Mouse (Mus musculus) midbrain, embryonic 11.5 days (tissue): ENCODE measurements around the gene Ces3a. TPM values are rescaled to one million over a fixed set of nuclear protein-coding genes. Genes with fewer than 3 reads are reported as not detected.
A peak's percentile ranks its signal among the peaks of the same experiment; 100 is the strongest.

Experiments
- ATAC-seq: fragments of 200-750 bp; cut with Nextera tagmentation; 2 replicates; pipeline ENCODE4 v1.8.0; 2017; ENCODE audit warnings: moderate TSS enrichment, moderate library complexity; ENCODE audit not compliant: low FRiP score
- DNase-seq: peaks from one replicate; pipeline ENCODE4 v3.0.0; 2015; ENCODE audit warnings: low spot score; ENCODE audit errors: missing footprints
- H3K27ac ChIP-seq: fragments of 300-500 bp; sonication (generic); 2 replicates; pipeline ENCODE4 v1.5.1; 2014; ENCODE audit warnings: low read depth, low read length
- H3K27me3 ChIP-seq: fragments of 300-500 bp; sonication (generic); 2 replicates; pipeline ENCODE4 v1.6.1; 2014; ENCODE audit warnings: mild to moderate bottlenecking, low read length, moderate library complexity, mixed read lengths; ENCODE audit not compliant: control insufficient read depth, insufficient read depth
- H3K36me3 ChIP-seq: fragments of 300-500 bp; sonication (generic); 2 replicates; pipeline ENCODE4 v1.6.1; 2014; ENCODE audit warnings: mild to moderate bottlenecking, low read length, moderate library complexity, mixed read lengths; ENCODE audit not compliant: control insufficient read depth, insufficient read depth
- H3K4me1 ChIP-seq: fragments of 300-500 bp; sonication (generic); 2 replicates; pipeline ENCODE4 v1.6.1; 2014; ENCODE audit warnings: low read length; ENCODE audit not compliant: control insufficient read depth, insufficient read depth
- H3K4me2 ChIP-seq: fragments of 300-500 bp; sonication (generic); 2 replicates; pipeline ENCODE4 v1.6.1; 2014; ENCODE audit warnings: mild to moderate bottlenecking, moderate library complexity
- H3K4me3 ChIP-seq: fragments of 300-500 bp; sonication (generic); 2 replicates; pipeline ENCODE4 v1.5.1; 2014; ENCODE audit warnings: low read depth, low read length
- H3K9ac ChIP-seq: fragments of 300-500 bp; sonication (generic); 2 replicates; pipeline ENCODE4 v1.6.1; 2014; ENCODE audit warnings: low read length
- H3K9me3 ChIP-seq: fragments of 300-500 bp; sonication (generic); 2 replicates; pipeline ENCODE4 v1.6.1; 2016; ENCODE audit warnings: low read length; ENCODE audit not compliant: control insufficient read depth
- WGBS: fragments of 180-500 bp; shearing (Covaris S2); extraction: QIAGEN DNeasy Blood & Tissue Kit; methylation state at CpG from one replicate; pipeline ENCODE4 v1.1.7; 2014; 5-methylcytosine and 5-hydroxymethylcytosine counted together
- polyA plus RNA-seq: library from polyadenylated mRNA; unstranded; fragments of >200 nt; fragmentation: Nextera tagmentation; extraction: Ambion mirVana; gene quantifications from 2 replicates; pipeline ENCODE4 v1.2.1, GENCODE M21; 2014

The Ces3a gene
- not detected in 2 replicates for polyA plus RNA-seq

GRCm38 (mm10) chr8:105048371-105048854 lies at the start of gene Ces3a:
Ces3a (plus strand) TSS chr8:105048601.
- ATAC-seq (no peak), DNase-seq (no peak)
- no peaks in the 10 kb centered on the region for H3K27me3 ChIP-seq
- no peaks in the 10 kb centered on the region for H3K9me3 ChIP-seq
- H3K4me3 ChIP-seq = no peak within 1 kb of the TSS
- no peak within 1 kb of the TSS for H3K27ac ChIP-seq
- H3K9ac ChIP-seq = no peak within 1 kb of the TSS
- H3K36me3 ChIP-seq = no peaks in the 10 kb centered on the region
- 86% methylated on average over 3 of the region's 3 CpGs for WGBS
- H3K4me2 ChIP-seq = no peak within 1 kb of the TSS
- H3K4me1 ChIP-seq = no peaks in the 10 kb centered on the region

GRCm38 (mm10) chr8:104999183-104999582 lies 49.2 kb upstream of the Ces3a start:
- Histone ChIP-seq H3K27me3 (no peaks in the 10 kb centered on the region), H3K4me2 (no peak overlapping the region), H3K36me3 (no peaks in the 10 kb centered on the region), H3K4me1 (no peaks in the 10 kb centered on the region), H3K27ac (no peak overlapping the region), H3K4me3 (no peak overlapping the region), H3K9ac (no peak overlapping the region), H3K9me3 (no peaks in the 10 kb centered on the region)
- ATAC-seq (no peak), DNase-seq (no peak)
- 85% methylated on average over 6 of the region's 6 CpGs for WGBS

- Histone ChIP-seq H3K36me3 (no peaks in the 10 kb centered on the region), H3K4me1 (no peaks in the 10 kb centered on the region), H3K27ac (no peak within 1 kb of the TSS), H3K4me3 (no peak within 1 kb of the TSS), H3K9ac (no peak within 1 kb of the TSS), H3K4me2 (no peak within 1 kb of the TSS), H3K27me3 (no peaks in the 10 kb centered on the region), H3K9me3 (no peaks in the 10 kb centered on the region)
- DNase-seq (no peak), ATAC-seq (no peak)
- 86% methylated on average over 7 of the region's 7 CpGs for WGBS
Measured at GRCm38 (mm10) chr8:105000586-105000985, 47.8 kb upstream of the Ces3a start, which contains the start of gene Ces2h. Ces2h (plus strand) TSS chr8:105000853.

GRCm38 (mm10) chr8:105010000-105010399 lies 38.4 kb upstream of the Ces3a start:
- H3K27ac ChIP-seq = no peak overlapping the region
- DNase-seq (no peak), ATAC-seq (no peak)
- no peak overlapping the region for H3K4me2 ChIP-seq
- no peaks in the 10 kb centered on the region for H3K36me3 ChIP-seq
- WGBS = 89% methylated on average over 2 of the region's 2 CpGs
- no peaks in the 10 kb centered on the region for H3K27me3 ChIP-seq
- H3K9me3 ChIP-seq = peaks cover 2% of the 10 kb centered on the region; the same call in 1 of the 2 replicates
- no peaks in the 10 kb centered on the region for H3K4me1 ChIP-seq
- no peak overlapping the region for H3K9ac ChIP-seq
- H3K4me3 ChIP-seq = no peak overlapping the region

- 74% methylated on average over 12 of the region's 12 CpGs for WGBS
- H3K4me1 ChIP-seq = no peaks in the 10 kb centered on the region
- no peak overlapping the region for H3K27ac ChIP-seq
- no peak overlapping the region for H3K9ac ChIP-seq
- H3K4me3 ChIP-seq = no peak overlapping the region
- ATAC-seq (no peak), DNase-seq (no peak)
- H3K27me3 ChIP-seq = no peaks in the 10 kb centered on the region
- no peak overlapping the region for H3K4me2 ChIP-seq
- no peaks in the 10 kb centered on the region for H3K36me3 ChIP-seq
- peaks cover 2% of the 10 kb centered on the region; the same call in 1 of the 2 replicates for H3K9me3 ChIP-seq
Measured at GRCm38 (mm10) chr8:105011136-105011535, 37.3 kb upstream of the Ces3a start.

- H3K27ac ChIP-seq = no peak overlapping the region
- H3K9me3 ChIP-seq = no peaks in the 10 kb centered on the region
- no peak overlapping the region for H3K9ac ChIP-seq
- no peak for ATAC-seq
- no peak overlapping the region for H3K4me2 ChIP-seq
- DNase-seq = no peak
- 92% methylated on average over 5 of the region's 5 CpGs for WGBS
- no peaks in the 10 kb centered on the region for H3K36me3 ChIP-seq
- H3K27me3 ChIP-seq = no peaks in the 10 kb centered on the region
- H3K4me1 ChIP-seq = no peaks in the 10 kb centered on the region
- H3K4me3 ChIP-seq = no peak overlapping the region
Measured at GRCm38 (mm10) chr8:105014391-105014790, 34.0 kb upstream of the Ces3a start.

GRCm38 (mm10) chr8:105021954-105022353 lies 26.4 kb upstream of the Ces3a start:
- no peak for ATAC-seq
- Histone ChIP-seq H3K9ac (no peak overlapping the region), H3K4me3 (no peak overlapping the region)

GRCm38 (mm10) chr8:105023087-105023486 lies 25.3 kb upstream of the Ces3a start:
- DNase-seq (no peak), ATAC-seq (no peak)
- H3K4me3 ChIP-seq = no peak overlapping the region
- H3K36me3 ChIP-seq = no peaks in the 10 kb centered on the region
- WGBS = 61% methylated on average over 1 of the region's 1 CpGs
- no peaks in the 10 kb centered on the region for H3K9me3 ChIP-seq
- no peak overlapping the region for H3K9ac ChIP-seq
- H3K4me1 ChIP-seq = no peaks in the 10 kb centered on the region
- no peaks in the 10 kb centered on the region for H3K27me3 ChIP-seq
- H3K27ac ChIP-seq = no peak overlapping the region
- H3K4me2 ChIP-seq = no peak overlapping the region

More at GRCm38 (mm10) chr8:105021954-105022353, 26.4 kb upstream of the Ces3a start:
- H3K9me3 ChIP-seq = no peaks in the 10 kb centered on the region
- H3K27ac ChIP-seq = no peak overlapping the region
- WGBS = 93% methylated on average over 1 of the region's 1 CpGs
- H3K36me3 ChIP-seq = no peaks in the 10 kb centered on the region
- no peaks in the 10 kb centered on the region for H3K4me1 ChIP-seq
- no peak overlapping the region for H3K4me2 ChIP-seq
- H3K27me3 ChIP-seq = no peaks in the 10 kb centered on the region
- no peak for DNase-seq

- H3K9me3 ChIP-seq = no peaks in the 10 kb centered on the region
- H3K27ac ChIP-seq = no peak overlapping the region
- no peaks in the 10 kb centered on the region for H3K27me3 ChIP-seq
- 54% methylated on average over 2 of the region's 2 CpGs for WGBS
- H3K4me1 ChIP-seq = no peaks in the 10 kb centered on the region
- H3K9ac ChIP-seq = no peak overlapping the region
- DNase-seq (peak; percentile 82), ATAC-seq (no peak)
- no peak overlapping the region for H3K4me2 ChIP-seq
- no peak overlapping the region for H3K4me3 ChIP-seq
- no peaks in the 10 kb centered on the region for H3K36me3 ChIP-seq
Measured at GRCm38 (mm10) chr8:105025050-105025449, 23.4 kb upstream of the Ces3a start.
